Mouse (Mus musculus) kidney, adult 2 months (tissue): ENCODE results near the gene Phf5a.

Source experiments
- CTCF ChIP-seq: fragments of 200-500 bp; conservative IDR thresholded peaks from 2 replicates; pipeline ENCODE4 v1.5.1; 2011; ENCODE audit warnings: low read depth, mild to moderate bottlenecking, control low read depth, low read length, moderate library complexity, mixed read lengths; ENCODE audit not compliant: insufficient read depth, insufficient read length
- POLR2A ChIP-seq: fragments of 200-500 bp; IDR thresholded peaks from one replicate; pipeline ENCODE4 v1.6.1; 2011; ENCODE audit warnings: low read depth, low read length, control low read depth

- TF ChIP-seq CTCF = peak; percentile 62
- TF ChIP-seq POLR2A = no peak
Observed at GRCm38 (mm10) chr15:81904939-81905338, 33.2 kb upstream of the Phf5a start.
